Mouse (Mus musculus) forebrain, postnatal 0 days (tissue): ENCODE measurements at regions not wholly inside any gene's neighbourhood (a gene's known extent, or its start where the extent isn't known, plus 50 kb on each side); places are given as distances from the start of the nearest gene placed in this dataset.

Experiments used
- ATAC-seq: fragments of 200-750 bp; cut with Nextera tagmentation; 2 replicates; pipeline ENCODE4 v1.8.0; 2017; ENCODE audit warnings: mild to moderate bottlenecking, moderate library complexity
- DNase-seq: peaks from one replicate; pipeline ENCODE4 v3.0.0-alpha.2; 2015
- H3K27ac ChIP-seq: fragments of 300-500 bp; sonication (generic); 2 replicates; pipeline ENCODE4 v1.5.1; 2014; ENCODE audit warnings: low read depth, mild to moderate bottlenecking, antibody characterized with exemption, low read length, moderate library complexity, mixed read lengths
- H3K27me3 ChIP-seq: fragments of 300-500 bp; sonication (generic); 2 replicates; pipeline ENCODE4 v1.6.1; 2014; ENCODE audit warnings: mild to moderate bottlenecking, low read length, mixed read lengths; ENCODE audit not compliant: insufficient read depth
- H3K36me3 ChIP-seq: fragments of 300-500 bp; sonication (generic); 2 replicates; pipeline ENCODE4 v1.6.1; 2014; ENCODE audit warnings: mild to moderate bottlenecking, moderate library complexity; ENCODE audit not compliant: insufficient read depth
- H3K4me1 ChIP-seq: fragments of 300-500 bp; sonication (generic); 2 replicates; pipeline ENCODE4 v1.6.1; 2014; ENCODE audit warnings: antibody characterized with exemption; ENCODE audit not compliant: insufficient read depth
- H3K4me2 ChIP-seq: fragments of 300-500 bp; sonication (generic); 2 replicates; pipeline ENCODE4 v1.6.1; 2014; ENCODE audit warnings: low read depth, mild to moderate bottlenecking, moderate library complexity
- H3K4me3 ChIP-seq: fragments of 300-500 bp; sonication (generic); 2 replicates; pipeline ENCODE4 v1.5.1; 2014; ENCODE audit warnings: low read depth, low read length, mixed read lengths
- H3K9ac ChIP-seq: fragments of 300-500 bp; sonication (generic); 2 replicates; pipeline ENCODE4 v1.6.1; 2014; ENCODE audit warnings: mild to moderate bottlenecking
- H3K9me3 ChIP-seq: fragments of 300-500 bp; sonication (generic); 2 replicates; pipeline ENCODE4 v1.6.1; 2016; ENCODE audit warnings: low read length
- CTCF ChIP-seq: sonication (generic); IDR thresholded peaks from 2 replicates; pipeline ENCODE4 v1.5.1; 2016; ENCODE audit warnings: antibody characterized with exemption, control low read depth, low read depth
- WGBS: fragments of 180-500 bp; shearing (Covaris S2); extraction: QIAGEN DNeasy Blood & Tissue Kit; methylation state at CpG from one replicate; pipeline ENCODE4 v1.1.7; 2014; 5-methylcytosine and 5-hydroxymethylcytosine counted together

DNA sequence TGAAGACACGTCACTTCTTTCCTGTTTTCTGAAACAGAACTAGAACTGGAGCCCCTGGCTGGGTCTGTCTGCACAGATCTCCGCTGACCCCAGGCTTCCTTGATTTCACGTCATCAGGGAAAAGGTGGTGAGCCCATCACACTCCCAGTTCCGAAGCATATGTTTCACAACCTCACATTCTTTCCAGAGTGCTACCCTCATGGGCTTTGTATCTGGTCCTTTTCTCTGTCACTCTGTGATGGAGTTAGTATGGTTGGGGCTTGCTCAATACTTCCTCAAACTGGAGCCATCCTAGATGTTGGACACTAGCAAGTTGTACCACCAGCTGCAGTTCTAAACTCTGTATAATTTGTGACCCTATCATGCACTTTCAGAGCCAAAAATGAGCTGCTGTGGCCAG lies 125.8 kb upstream of the Cox10 start:
- no peaks in the 10 kb centered on the region for H3K4me1 ChIP-seq
- H3K27ac ChIP-seq, result no peak overlapping the region
- no peaks in the 10 kb centered on the region for H3K27me3 ChIP-seq
- ATAC-seq (no peak), DNase-seq (no peak)
- no peak overlapping the region for H3K4me3 ChIP-seq
- no peak for TF ChIP-seq CTCF
- H3K36me3 ChIP-seq, result no peaks in the 10 kb centered on the region
- no peak overlapping the region for H3K9ac ChIP-seq
- no peaks in the 10 kb centered on the region for H3K9me3 ChIP-seq
- 84% methylated on average over 4 of the region's 4 CpGs for WGBS
- H3K4me2 ChIP-seq, result no peak overlapping the region

DNA sequence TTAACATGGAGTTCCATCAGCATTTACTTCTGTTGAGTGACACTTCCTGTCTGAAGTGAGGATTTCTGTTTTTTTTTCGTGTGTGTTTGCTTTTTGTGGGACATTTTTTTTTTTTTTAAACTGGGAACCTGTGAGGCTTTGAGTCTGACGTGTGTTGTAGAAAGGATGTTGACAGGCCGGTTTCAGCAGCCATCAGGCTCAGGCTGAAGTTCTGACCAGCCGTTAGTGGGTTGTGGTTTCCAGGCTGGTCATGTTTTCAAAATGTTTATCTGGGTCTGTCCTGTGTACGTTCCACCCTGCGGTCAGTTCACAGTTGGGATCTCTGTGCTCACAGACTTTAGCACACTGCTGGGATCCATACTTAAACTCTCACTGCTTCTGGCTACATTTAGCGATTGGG lies 125.0 kb upstream of the Cox10 start:
- 75% methylated on average over 7 of the region's 7 CpGs for WGBS
- no peaks in the 10 kb centered on the region for H3K27me3 ChIP-seq
- no peak overlapping the region for H3K27ac ChIP-seq
- H3K4me3 ChIP-seq, result no peak overlapping the region
- no peaks in the 10 kb centered on the region for H3K9me3 ChIP-seq
- no peak overlapping the region for H3K4me2 ChIP-seq
- no peaks in the 10 kb centered on the region for H3K36me3 ChIP-seq
- no peak overlapping the region for H3K9ac ChIP-seq
- H3K4me1 ChIP-seq, result no peaks in the 10 kb centered on the region
- DNase-seq, result no peak
- no peak for TF ChIP-seq CTCF
- ATAC-seq, result no peak

DNA sequence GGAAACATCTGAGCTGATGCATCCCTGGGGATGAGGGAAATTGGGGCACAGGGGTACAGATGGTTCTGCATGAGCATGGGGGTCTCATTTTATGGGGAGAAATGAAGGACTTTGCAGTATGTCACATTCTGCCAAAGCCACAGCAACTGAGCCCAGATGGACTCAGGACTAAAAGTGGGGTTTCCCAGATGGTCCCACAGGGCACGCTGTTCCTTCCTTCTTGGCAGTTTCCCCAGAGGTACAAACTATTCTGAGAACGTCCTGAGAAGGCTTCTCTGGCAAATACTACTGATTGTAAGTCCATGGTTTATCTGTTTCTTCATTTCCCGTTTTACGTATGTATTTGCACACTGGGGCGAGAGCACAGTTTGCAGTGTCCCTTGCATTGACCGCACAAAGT lies 121.6 kb upstream of the Cox10 start:
- Histone ChIP-seq H3K36me3 (no peaks in the 10 kb centered on the region), H3K4me2 (no peak overlapping the region), H3K9me3 (no peaks in the 10 kb centered on the region), H3K4me3 (no peak overlapping the region), H3K27ac (no peak overlapping the region), H3K4me1 (no peaks in the 10 kb centered on the region), H3K27me3 (no peaks in the 10 kb centered on the region), H3K9ac (no peak overlapping the region)
- ATAC-seq (no peak), DNase-seq (no peak)
- no peak for TF ChIP-seq CTCF
- 83% methylated on average over 6 of the region's 6 CpGs for WGBS

DNA sequence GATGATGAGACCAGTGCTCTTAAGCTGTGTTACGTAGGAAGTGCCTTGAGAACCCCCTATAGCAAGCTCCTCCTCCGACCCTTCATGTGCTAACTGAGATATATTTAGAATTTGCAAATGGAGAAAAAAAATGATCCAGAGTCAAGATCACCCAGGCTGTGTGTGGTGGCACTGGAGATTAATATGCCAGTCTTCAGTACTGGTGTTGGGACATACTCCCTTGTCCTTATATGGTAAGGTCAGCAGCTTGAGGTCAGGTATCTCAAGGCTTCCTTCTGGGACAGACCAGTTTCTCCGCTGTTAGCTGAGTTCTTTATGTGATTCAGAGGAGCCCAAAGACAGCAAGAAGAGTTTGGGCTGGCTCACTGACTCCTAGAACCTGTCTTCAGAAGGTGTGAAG lies 116.0 kb upstream of the Cox10 start:
- ATAC-seq (no peak), DNase-seq (no peak)
- no peaks in the 10 kb centered on the region for H3K9me3 ChIP-seq
- no peaks in the 10 kb centered on the region for H3K36me3 ChIP-seq
- no peak for TF ChIP-seq CTCF
- no peak overlapping the region for H3K9ac ChIP-seq
- no peaks in the 10 kb centered on the region for H3K27me3 ChIP-seq
- H3K4me1 ChIP-seq, result no peaks in the 10 kb centered on the region
- WGBS, result 91% methylated on average over 3 of the region's 3 CpGs
- H3K27ac ChIP-seq, result no peak overlapping the region
- H3K4me2 ChIP-seq, result no peak overlapping the region
- H3K4me3 ChIP-seq, result no peak overlapping the region

DNA sequence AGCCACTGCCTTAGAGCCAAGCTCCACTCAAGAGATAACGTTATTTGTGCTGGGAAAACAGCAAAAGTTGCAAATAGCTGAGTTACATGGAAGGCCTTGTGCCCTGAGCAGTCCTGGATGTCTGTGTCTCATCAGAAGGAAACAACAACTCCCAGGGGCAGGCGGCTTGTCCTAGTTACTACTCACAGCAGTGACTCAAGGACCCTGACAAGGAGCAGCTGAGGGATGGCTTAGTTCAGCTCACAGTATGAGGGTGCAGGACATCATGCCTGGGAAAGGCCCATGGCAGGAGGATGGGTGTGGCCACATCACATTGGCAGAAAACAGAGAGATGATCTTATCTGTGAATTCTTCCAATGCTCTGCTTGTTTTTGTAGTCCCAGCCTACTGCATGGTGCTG lies 109.4 kb upstream of the Cox10 start:
- no peak overlapping the region for H3K4me2 ChIP-seq
- ATAC-seq, result no peak
- DNase-seq, result no peak
- H3K36me3 ChIP-seq, result no peaks in the 10 kb centered on the region
- H3K27me3 ChIP-seq, result no peaks in the 10 kb centered on the region
- no peak for TF ChIP-seq CTCF
- H3K4me3 ChIP-seq, result no peak overlapping the region
- no peaks in the 10 kb centered on the region for H3K4me1 ChIP-seq
- WGBS, result 90% methylated on average over 2 of the region's 2 CpGs
- no peak overlapping the region for H3K9ac ChIP-seq
- H3K27ac ChIP-seq, result no peak overlapping the region
- H3K9me3 ChIP-seq, result no peaks in the 10 kb centered on the region

DNA sequence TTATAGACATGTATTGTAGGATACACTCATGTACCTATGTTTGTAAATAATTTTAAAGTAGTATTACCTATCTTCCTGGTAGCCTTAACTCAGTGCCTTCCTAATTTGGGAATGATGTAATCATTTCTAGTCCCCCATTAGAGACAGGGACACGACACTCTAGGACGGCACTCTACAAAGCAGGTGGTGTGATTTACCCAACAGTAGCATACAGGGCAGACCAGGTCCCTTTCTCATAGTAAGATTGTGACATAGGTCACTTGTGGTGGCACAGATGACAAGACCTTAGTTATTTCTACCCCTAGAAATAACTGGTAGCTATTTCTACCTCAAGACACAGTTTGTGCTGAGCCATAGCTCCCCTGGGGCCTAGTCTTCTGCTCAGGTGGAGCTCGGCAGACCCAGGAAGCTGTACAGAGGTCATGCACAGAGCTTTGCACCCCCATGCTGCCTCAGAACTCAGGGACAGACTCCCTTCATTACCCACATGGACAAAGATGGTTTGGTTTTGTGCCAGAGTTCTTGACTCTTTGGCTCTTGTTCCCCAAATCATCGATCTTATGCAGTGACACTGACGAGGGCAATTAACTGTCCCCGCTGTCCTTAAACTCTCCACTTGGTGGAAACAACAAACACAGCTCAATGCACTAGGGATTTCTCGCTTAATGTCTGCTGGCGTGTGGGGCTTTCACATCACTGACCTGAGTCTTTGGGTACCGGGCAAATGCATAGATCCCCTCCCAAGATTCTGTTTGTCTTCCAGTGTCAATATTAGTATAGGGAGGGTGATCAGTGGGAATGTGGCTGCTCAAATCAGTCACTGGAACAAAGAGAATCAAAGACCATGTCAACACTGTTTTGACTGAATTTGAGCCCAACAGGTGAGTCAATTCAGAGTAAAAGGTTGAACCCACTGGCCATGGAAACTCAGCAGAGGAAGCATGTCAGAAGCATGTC lies 108.5 kb upstream of the Cox10 start:
- Histone ChIP-seq H3K27me3 (no peaks in the 10 kb centered on the region), H3K27ac (no peak overlapping the region), H3K4me1 (no peaks in the 10 kb centered on the region), H3K36me3 (no peaks in the 10 kb centered on the region), H3K9ac (no peak overlapping the region), H3K9me3 (no peaks in the 10 kb centered on the region), H3K4me3 (no peak overlapping the region), H3K4me2 (no peak overlapping the region)
- TF ChIP-seq CTCF, result no peak
- DNase-seq (no peak), ATAC-seq (no peak)
- 80% methylated on average over 9 of the region's 9 CpGs for WGBS

DNA sequence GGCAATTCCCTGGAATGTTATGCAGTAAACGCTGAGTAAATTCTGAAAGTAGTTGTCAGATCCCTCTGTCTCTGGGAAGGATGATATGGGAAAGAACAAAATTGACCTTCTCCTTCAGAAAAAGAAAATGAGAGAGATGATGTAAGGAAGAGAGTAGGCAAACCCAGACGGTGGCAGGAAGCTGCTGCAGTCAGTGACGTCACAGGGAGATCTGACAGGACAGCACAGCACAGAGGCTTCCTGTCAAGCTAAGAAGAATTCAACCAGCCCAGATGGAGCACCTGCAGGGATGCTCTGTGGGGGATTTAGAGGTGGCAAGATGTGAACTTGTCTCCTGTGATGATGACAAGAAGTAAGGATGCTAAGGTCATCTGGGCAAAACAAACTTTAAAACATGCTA lies 107.7 kb upstream of the Cox10 start:
- Histone ChIP-seq H3K27ac (no peak overlapping the region), H3K36me3 (no peaks in the 10 kb centered on the region), H3K4me3 (no peak overlapping the region), H3K9me3 (no peaks in the 10 kb centered on the region), H3K27me3 (no peaks in the 10 kb centered on the region), H3K4me1 (no peaks in the 10 kb centered on the region), H3K9ac (no peak overlapping the region), H3K4me2 (no peak overlapping the region)
- WGBS, result 76% methylated on average over 3 of the region's 3 CpGs
- DNase-seq (no peak), ATAC-seq (no peak)
- TF ChIP-seq CTCF, result no peak
